Mouse (Mus musculus): ENCODE data around the gene Gm10057.
"Not testable (repeated sequence)": the region's sequence is repeated elsewhere in the genome, so short reads cannot be mapped to it uniquely, and the experiment has no call there.

The Gm10057 gene

DNA sequence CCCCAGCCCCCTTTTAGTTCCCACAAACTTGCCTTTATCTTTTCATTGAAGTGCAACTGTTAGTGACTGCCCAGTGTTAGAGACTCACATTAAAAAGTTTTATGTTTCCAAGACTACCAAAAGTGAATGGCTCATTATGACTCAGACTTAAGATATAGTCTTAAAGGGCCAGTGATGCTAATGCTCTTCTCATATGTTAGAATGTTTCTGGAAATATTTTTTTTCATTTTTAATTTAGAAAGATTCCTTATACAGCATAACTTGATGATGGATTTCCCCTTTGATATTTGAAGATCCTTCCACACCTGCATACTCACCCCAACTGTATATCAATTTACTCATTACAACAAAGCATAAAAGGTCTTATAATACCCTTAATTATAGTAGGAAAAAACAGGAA is at the start of gene Gm10057:
TSS of gene Gm10057 (minus strand) at position 101 of the 400 bp plus-strand sequence.
- DNase-seq: not testable (repeated sequence)

DNA sequence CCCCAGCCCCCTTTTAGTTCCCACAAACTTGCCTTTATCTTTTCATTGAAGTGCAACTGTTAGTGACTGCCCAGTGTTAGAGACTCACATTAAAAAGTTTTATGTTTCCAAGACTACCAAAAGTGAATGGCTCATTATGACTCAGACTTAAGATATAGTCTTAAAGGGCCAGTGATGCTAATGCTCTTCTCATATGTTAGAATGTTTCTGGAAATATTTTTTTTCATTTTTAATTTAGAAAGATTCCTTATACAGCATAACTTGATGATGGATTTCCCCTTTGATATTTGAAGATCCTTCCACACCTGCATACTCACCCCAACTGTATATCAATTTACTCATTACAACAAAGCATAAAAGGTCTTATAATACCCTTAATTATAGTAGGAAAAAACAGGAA is 21.1 kb downstream of the Gm10057 start, which contains the start of gene 4921511M17Rik:
TSS of gene 4921511M17Rik (minus strand) at position 101 of the 400 bp plus-strand sequence.
- DNase-seq: not testable (repeated sequence)

DNA sequence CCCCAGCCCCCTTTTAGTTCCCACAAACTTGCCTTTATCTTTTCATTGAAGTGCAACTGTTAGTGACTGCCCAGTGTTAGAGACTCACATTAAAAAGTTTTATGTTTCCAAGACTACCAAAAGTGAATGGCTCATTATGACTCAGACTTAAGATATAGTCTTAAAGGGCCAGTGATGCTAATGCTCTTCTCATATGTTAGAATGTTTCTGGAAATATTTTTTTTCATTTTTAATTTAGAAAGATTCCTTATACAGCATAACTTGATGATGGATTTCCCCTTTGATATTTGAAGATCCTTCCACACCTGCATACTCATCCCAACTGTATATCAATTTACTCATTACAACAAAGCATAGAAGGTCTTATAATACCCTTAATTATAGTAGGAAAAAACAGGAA is 42.3 kb downstream of the Gm10057 start, which contains the start of gene Samt1:
TSS of gene Samt1 (minus strand) at position 101 of the 400 bp plus-strand sequence.
- not testable (repeated sequence) for DNase-seq

Measured in kidney, postnatal 10 days (tissue).